13 mouse cellular contexts compared by ENCODE assay signal in genomic region chr12:56982066-56982626, GRCm38 (mm10).
"Had no signal": no experiment of that assay in that cellular context is flagged by ENCODE, and none has a peak within 500 bp of the region (broad histone marks: within the 10 kb centered on the region; RNA-seq: fewer than 3 reads in every experiment).

No protein-coding gene starts in this region.

- DNase-seq: kidney, postnatal 10 days; kidney, postnatal 4 days; liver, embryonic 13.5 days; liver, postnatal 0 days; thymus, adult 18-20 months; thymus, postnatal 14 days had no signal

- H3K9me3 ChIP-seq: intestine, embryonic 15.5 days; limb, embryonic 15.5 days; liver, embryonic 13.5 days; lung, embryonic 15.5 days; midbrain, embryonic 13.5 days; neural tube, embryonic 15.5 days had no signal

- H3K4me3 ChIP-seq: intestine, embryonic 15.5 days; layer of hippocampus, adult 2 months; limb, embryonic 15.5 days; liver, embryonic 13.5 days; lung, embryonic 15.5 days; midbrain, embryonic 13.5 days; myocyte; neural tube, embryonic 15.5 days had no signal

- H3K4me1 ChIP-seq: intestine, embryonic 15.5 days; limb, embryonic 15.5 days; liver, embryonic 13.5 days; lung, embryonic 15.5 days; midbrain, embryonic 13.5 days; neural tube, embryonic 15.5 days had no signal

- H3K9ac ChIP-seq: intestine, embryonic 15.5 days; limb, embryonic 15.5 days; liver, embryonic 13.5 days; liver, postnatal 0 days; lung, embryonic 15.5 days; midbrain, embryonic 13.5 days; neural tube, embryonic 15.5 days had no signal

- ATAC-seq: intestine, embryonic 15.5 days; liver, postnatal 0 days; midbrain, embryonic 13.5 days had no signal

- H3K4me2 ChIP-seq: intestine, embryonic 15.5 days; limb, embryonic 15.5 days; liver, embryonic 13.5 days; lung, embryonic 15.5 days; midbrain, embryonic 13.5 days; neural tube, embryonic 15.5 days had no signal

- H3K27me3 ChIP-seq: intestine, embryonic 15.5 days; liver, embryonic 13.5 days had no signal

- H3K36me3 ChIP-seq: intestine, embryonic 15.5 days; limb, embryonic 15.5 days; liver, embryonic 13.5 days; lung, embryonic 15.5 days; midbrain, embryonic 13.5 days; neural tube, embryonic 15.5 days had no signal

- H3K27ac ChIP-seq: intestine, embryonic 15.5 days; layer of hippocampus, adult 2 months; limb, embryonic 15.5 days; liver, embryonic 13.5 days; lung, embryonic 15.5 days; midbrain, embryonic 13.5 days; neural tube, embryonic 15.5 days had no signal
